Mouse (Mus musculus) Patski (cell line): ENCODE data around the gene Rtn1. TPM values are rescaled to one million over a fixed set of nuclear protein-coding genes. Genes with fewer than 3 reads are reported as not detected.

ENCODE experiments used
- ATAC-seq: fragments of 100-300 bp; one replicate; pipeline ENCODE4 v1.8.0; 2021
- CTCF ChIA-PET: fragments of 350-600 bp; sonication (Branson Sonifier 250); formaldehyde crosslinking; loops from one replicate; lab custom pipeline; 2022; ENCODE audit warnings: inconsistent platforms; lab: Charles Lee
- POLR2A ChIA-PET: fragments of 350-600 bp; sonication (Branson Sonifier 250); formaldehyde crosslinking; loops from one replicate; lab custom pipeline; 2022; ENCODE audit warnings: antibody characterized with exemption, inconsistent platforms; lab: Charles Lee
- DNase-seq: peaks from one replicate; pipeline ENCODE4 v3.0.0-alpha.2; 2011; ENCODE audit warnings: low read depth, low spot score
- H3K27me3 ChIP-seq: fragments of 371-371 bp; one replicate; pipeline ENCODE4 v1.5.1; 2021
- CTCF ChIP-seq: fragments of 100-300 bp; IDR thresholded peaks from one replicate; pipeline ENCODE4 v1.5.1; 2021
- in situ Hi-C: fragments of 300-500 bp; cut with MboI; formaldehyde crosslinking; loops from 3 replicates; pipeline ENCODE4 v1.11.1; 2018; ENCODE audit warnings: low pct_unique_long_range_greater_than_20kb, mixed read lengths
- polyA plus RNA-seq: library from polyadenylated mRNA; unstranded; gene quantifications from one replicate; pipeline ENCODE4 v1.2.3, GENCODE M21; 2021

Gene Rtn1
- polyA plus RNA-seq, 1 experiment from 2014 or later: 15.0 TPM

- CTCF ChIA-PET: interaction anchor here (1.1 kb wide), 1 partner anchor 17 kb away, joined by 3 read pairs; no protein-coding TSS in a partner anchor
- POLR2A ChIA-PET: no interaction called here
- no peaks in the 10 kb centered on the region for H3K27me3 ChIP-seq
- ATAC-seq: no peak
- in situ Hi-C loops: no loop called here
- DNase-seq: no peak
- TF ChIP-seq CTCF: no peak
These were observed 34.0 kb downstream of the Rtn1 start for GRCm38 (mm10) chr12:72374823-72375225.

DNA sequence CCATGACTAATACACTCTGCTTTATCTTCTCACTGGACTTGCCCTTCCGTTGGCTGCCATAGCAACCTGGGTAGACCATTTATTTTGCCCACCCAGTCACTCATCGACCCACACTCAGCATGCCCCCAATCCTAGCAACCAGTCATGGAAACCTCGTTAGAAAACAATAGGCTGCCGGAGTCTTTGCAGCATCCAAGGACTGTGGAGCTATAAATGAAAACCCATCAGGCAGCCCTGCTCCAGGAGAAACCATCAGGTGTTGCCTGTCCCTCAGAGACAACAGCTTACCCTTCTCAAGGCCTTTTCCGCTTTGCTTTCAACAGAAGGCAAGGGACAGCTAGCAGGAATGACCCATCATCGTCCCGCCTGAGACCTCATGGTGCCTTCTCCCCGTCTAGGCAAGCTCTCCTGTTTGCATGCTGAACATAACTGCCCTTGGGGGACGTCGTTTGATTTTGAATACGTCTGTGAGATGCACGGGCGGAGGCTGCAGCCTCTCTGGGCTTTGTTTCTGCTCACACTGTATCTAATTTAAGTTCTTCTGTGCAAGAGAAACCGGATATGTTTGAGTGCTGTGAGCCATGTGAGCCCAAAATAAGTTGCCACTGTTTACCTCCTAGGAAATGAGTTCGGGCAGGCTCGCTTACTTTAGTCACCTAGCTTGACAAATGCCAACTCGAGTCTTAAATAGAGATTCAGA is 34.8 kb downstream of the Rtn1 start:
- ChIA-PET POLR2A (no interaction called here), CTCF (interaction anchor here (1.1 kb wide), 1 partner anchor 18 kb away, joined by 3 read pairs; no protein-coding TSS in a partner anchor)
- ATAC-seq (no peak), DNase-seq (no peak)
- no peaks in the 10 kb centered on the region for H3K27me3 ChIP-seq
- no peak for TF ChIP-seq CTCF
- in situ Hi-C loops: no loop called here

DNA sequence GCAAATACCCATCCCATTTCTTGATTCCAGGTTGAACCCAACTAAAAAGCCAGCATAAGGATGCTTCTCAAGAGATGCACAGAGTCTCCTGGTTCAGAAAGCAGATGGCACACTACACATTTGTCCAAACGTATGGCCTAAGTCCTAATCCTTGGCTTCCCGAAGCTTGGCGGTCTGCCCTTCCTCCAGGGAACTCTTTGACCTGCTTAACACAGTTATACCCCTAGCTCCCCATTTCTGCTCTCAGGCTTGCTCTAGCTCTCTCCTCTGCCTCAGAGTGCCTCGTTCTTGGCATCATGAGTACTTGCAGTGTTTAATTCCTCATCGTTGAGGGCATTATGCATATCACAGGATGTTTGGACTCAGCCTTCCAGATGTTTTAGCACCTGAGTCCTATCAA is 38.8 kb downstream of the Rtn1 start:
- no peaks in the 10 kb centered on the region for H3K27me3 ChIP-seq
- CTCF ChIA-PET: interaction anchor here (1.1 kb wide), 1 partner anchor 9 kb away, joined by 3 read pairs; no protein-coding TSS in a partner anchor
- no peak for TF ChIP-seq CTCF
- DNase-seq (no peak), ATAC-seq (no peak)
- POLR2A ChIA-PET: no interaction called here
- in situ Hi-C loops: no loop called here

- DNase-seq: no peak
- H3K27me3 ChIP-seq: no peaks in the 10 kb centered on the region
- no peak for TF ChIP-seq CTCF
- ChIA-PET POLR2A (no interaction called here), CTCF (no interaction called here)
- no peak for ATAC-seq
- in situ Hi-C loops: no loop called here
These were observed 42.1 kb downstream of the Rtn1 start for GRCm38 (mm10) chr12:72366763-72367162.

DNA sequence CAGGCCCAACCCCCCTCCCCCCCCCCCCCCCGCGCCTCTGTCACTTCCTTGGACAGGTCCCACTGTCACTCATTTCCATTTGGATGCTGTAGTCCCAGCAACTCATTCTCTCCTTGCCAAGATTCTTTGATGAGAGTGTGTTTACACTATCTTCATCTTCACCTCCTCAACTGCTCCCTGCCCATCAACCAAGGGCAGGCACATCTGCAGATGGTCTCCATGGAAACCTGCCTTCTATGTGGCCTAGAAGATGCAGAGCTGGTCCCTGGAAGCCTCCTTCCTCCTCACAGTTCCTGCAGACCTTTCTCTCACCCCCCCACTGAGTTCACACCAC is 42.8 kb downstream of the Rtn1 start:
- POLR2A ChIA-PET: no interaction called here
- no peaks in the 10 kb centered on the region for H3K27me3 ChIP-seq
- in situ Hi-C loops: no loop called here
- ATAC-seq (no peak), DNase-seq (no peak)
- CTCF ChIA-PET: no interaction called here
- TF ChIP-seq CTCF: no peak

GRCm38 (mm10) chr12:72365231-72366103 is 43.4 kb downstream of the Rtn1 start:
- ChIA-PET POLR2A (no interaction called here), CTCF (interaction anchor here (1.2 kb wide), 1 partner anchor 13 kb away, joined by 3 read pairs; no protein-coding TSS in a partner anchor)
- peak; percentile 65 for ATAC-seq

DNA sequence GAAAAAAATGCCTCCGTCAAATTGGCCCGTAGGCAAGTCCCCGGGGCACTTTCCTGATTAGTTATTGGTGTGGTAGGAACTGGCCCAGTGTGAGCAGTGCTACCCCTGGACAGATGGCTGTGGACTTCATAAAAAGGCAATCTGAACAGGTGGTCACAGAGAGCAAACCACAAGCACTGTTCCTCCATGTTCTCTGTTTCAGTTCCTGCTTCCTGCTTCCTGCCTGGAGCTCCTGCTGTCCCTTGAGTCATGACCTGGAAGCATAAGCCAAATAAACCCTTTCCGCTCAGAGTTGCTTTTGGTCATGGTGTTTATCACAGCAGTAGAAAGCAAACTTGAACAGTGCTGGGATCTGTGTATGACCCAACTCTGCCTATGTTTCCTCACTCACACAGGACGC is 44.3 kb downstream of the Rtn1 start:
- H3K27me3 ChIP-seq: no peaks in the 10 kb centered on the region
- in situ Hi-C loops: no loop called here
- TF ChIP-seq CTCF: no peak
- ATAC-seq (no peak), DNase-seq (no peak)
- ChIA-PET POLR2A (no interaction called here), CTCF (interaction anchor here (1.2 kb wide), 1 partner anchor 12 kb away, joined by 3 read pairs; no protein-coding TSS in a partner anchor)

More at GRCm38 (mm10) chr12:72365231-72366103, 43.4 kb downstream of the Rtn1 start:
- in situ Hi-C loops: no loop called here
- no peaks in the 10 kb centered on the region for H3K27me3 ChIP-seq
- TF ChIP-seq CTCF: no peak
- no peak for DNase-seq

DNA sequence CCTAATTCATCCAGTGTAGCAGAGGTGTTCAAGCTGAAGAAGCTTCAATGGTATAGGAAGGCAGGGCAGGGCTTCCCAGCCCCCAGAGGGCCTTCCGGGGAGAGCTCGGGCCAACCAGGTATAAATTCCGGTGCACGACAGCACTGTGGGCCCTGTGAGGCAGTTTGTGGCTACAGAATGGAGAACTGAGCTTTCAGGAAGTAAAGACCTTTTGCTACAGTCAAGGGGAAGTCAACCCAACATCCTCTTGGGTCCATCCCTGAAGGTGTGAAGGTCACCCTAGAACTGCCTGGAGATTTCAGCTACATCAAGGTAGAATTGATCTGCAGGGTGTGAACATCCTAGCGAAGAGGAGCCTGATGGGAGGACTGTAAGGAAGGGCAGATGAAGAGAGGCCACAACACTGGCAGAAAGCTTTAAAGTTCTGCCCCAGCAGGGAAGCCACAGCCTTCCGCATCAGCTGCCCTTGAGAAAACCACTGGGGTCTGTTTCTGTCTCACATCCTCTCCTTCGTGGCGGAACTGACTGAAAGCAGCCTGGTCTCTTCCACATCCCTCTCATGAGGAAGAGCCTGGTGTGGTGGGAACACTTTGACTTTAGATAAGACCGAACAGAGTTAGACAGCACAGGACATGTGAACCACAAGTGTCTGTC is 47.0 kb downstream of the Rtn1 start:
- no peaks in the 10 kb centered on the region for H3K27me3 ChIP-seq
- no peak for TF ChIP-seq CTCF
- DNase-seq (no peak), ATAC-seq (no peak)
- POLR2A ChIA-PET: no interaction called here
- in situ Hi-C loops: no loop called here
- CTCF ChIA-PET: no interaction called here

GRCm38 (mm10) chr12:72360926-72361615 is 47.8 kb downstream of the Rtn1 start:
- H3K27me3 ChIP-seq: no peaks in the 10 kb centered on the region
- in situ Hi-C loops: no loop called here
- ATAC-seq (no peak), DNase-seq (no peak)
- no peak for TF ChIP-seq CTCF
- ChIA-PET POLR2A (no interaction called here), CTCF (no interaction called here)

GRCm38 (mm10) chr12:72359903-72360302 is 49.0 kb downstream of the Rtn1 start:
- POLR2A ChIA-PET: no interaction called here
- DNase-seq: no peak
- no peak for ATAC-seq
- CTCF ChIA-PET: interaction anchor here (0.8 kb wide), 1 partner anchor 30 kb away, joined by 3 read pairs; no protein-coding TSS in a partner anchor
- in situ Hi-C loops: no loop called here
- no peak for TF ChIP-seq CTCF
- no peaks in the 10 kb centered on the region for H3K27me3 ChIP-seq
